Mouse (Mus musculus) heart, adult 8-10 months (tissue): Measurements from ENCODE around the gene Efcab11. TPM values are rescaled to one million over a fixed set of nuclear protein-coding genes. Genes with fewer than 3 reads are reported as not detected.

ENCODE experiments used
- DNase-seq: peaks from one replicate; pipeline ENCODE4 v3.0.0; 2022; ENCODE audit warnings: low spot score
- total RNA-seq, 4 experiments: library from RNA; stranded (reverse); gene quantifications; 2 replicates each; pipeline ENCODE4 v1.2.4; 2022

Gene Efcab11
- total RNA-seq, 4 experiments from 2014 or later: 0.11 to 0.31 TPM; not detected in 2

DNA sequence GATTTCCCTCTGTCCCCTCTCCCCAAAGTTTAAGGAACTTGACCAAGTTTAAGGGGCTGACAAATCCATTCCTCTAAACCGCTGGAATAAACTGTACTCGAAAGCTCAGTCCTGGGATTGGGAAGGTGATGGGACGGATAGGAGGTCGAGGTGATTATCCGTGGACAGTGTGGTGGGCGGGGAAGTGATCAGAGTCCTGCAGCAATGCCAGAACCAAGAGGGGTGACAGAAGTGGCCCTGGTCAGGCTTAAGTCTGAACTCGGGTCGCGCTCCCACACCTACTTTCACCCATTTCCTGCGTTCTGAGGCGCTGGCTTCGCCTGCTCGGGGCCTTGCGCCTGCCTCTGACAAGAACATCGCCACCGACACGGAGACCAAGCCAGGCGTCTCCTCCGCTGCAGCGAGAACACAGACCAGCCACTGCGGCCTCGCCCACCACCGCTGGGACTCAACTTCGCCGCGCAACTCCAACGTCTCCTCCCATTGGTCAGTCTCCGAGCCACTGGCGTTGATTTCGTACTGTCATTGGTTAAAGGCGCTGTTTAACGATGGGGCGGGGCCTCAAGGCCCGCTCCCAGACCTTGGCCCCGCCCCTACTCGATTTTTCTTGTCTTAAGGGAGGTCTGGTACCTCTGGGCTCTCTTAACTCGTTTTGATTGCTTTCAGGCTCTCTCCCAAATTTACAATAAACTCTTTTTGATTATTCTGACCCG, 1.1 kb downstream of the Efcab11 start:
- DNase-seq: peak; percentile 87

DNA sequence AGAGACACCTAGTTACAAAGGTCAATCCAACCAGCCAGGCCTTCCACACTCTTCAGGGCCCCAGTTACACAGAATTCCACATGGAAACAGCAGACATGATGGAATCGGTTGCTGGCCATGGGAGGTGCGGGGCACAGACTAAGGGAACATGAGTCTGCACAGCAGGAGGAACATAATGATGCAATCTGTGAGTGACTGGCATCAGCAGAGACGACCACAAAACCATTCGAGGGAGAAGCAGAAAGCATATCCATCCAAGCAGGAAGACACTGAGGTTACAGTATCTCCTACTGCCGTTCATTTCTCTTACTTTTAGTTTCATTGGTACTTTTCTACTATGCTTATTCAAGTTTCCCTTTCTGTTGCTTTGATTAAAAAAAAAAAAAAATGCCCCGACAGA, 9.6 kb downstream of the Efcab11 start:
- no peak for DNase-seq

DNA sequence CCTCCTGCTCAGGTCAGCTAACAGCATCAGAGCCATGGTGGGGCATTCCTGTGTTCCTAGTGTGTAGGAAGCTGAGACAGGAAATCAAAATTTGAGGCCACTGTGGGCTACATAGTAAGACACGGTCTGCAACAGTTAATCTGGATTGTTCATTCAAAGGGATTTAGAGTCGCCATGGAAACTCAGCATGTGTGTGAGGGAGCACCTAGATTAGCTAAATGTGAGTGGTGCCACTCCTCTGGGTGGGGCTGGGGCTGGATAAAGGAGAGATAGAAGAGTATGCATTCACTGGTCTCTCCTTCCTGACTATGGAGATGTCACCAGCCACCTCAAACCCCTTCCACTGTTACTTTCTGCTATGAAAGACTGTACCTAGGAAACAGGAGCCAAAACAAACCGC, 10.8 kb downstream of the Efcab11 start:
- DNase-seq: no peak

DNA sequence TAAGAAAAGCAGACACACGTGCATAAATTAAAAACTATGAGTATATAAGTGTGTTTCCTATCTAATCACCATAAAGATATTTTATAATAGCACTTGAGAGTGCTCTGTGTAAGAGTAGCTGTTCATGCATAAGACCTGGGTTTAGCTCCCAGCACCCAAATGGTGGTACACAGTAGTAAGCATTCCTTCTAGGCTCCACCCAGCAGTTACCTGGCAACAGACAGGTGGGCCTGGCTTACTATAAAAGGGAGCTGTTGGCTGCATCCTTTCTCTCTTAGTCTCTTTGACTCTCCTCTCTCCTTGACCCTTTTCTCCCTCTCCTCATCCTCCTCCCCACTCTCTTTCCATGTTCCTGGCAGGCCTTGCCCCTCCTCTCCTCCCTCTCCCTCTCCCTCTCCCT, 15.4 kb downstream of the Efcab11 start:
- DNase-seq: no peak

DNA sequence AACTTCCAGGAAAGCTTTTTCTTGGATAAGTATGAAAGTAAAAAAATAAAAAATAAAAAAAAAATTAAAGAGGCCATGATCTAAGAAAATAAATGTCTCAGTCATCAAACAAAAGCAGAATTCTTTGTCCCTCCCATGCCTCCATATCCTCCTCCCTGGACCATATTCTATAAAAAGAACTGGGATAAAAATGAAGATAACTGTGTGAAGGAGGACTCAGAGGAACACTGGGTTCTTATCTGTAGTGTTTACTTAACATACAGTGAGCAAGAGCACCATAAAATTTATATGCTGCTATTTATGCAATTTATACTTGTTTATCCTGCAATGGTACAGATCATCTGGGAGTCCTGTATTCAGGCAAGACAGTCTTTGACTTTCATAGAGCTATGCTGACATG, 19.6 kb downstream of the Efcab11 start:
- no peak for DNase-seq

DNA sequence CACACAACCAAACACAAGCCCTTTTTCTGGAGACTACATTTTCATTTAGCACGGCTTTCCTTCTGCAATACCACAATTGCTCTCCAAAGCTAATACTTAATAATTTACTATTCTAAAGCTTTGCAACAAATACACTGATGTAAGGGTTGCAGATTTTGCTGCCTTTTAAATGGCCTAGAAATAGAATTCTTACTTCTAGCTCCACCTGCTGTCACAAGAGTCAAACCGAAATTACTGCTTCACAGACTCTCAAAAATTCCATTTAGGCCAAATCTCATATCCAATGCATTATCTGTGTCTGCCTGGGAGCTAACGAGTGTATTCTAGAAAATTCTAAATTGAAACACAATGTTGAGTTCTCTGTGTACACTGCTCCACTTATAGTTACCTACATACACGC, 23.3 kb downstream of the Efcab11 start:
- DNase-seq: no peak

DNA sequence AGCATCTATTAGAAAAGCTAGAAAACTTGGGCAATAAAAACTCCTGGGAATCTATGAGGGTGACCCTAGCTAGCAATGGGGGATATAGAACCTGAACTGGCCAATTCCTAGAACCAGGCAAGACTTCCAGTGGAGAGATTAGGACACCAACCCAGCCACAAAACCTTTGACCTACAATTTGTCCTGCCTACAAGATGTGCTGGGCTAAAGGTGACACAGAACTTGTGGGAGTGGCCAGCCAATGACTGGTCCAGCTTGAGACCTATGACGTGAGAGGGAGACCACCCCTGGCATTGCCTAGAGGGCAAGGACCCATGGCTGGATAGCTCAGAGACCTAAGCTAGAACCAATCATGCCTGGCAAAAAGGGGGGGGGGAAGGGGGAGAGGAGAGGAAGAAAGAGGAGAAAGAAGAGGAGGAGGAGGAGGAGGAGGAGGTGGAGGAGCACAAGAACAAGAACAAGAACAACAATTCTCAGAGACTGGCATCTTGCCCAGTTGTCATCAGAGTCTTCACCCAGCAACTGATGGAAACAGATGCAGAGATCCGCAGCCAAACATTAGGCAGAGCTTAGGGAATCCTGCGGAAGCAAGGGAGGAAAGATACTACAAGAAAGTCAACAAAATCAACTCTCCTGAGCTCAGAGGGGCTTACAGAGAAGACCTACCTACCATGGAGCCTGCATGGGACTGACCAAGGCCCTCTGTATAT, 24.7 kb downstream of the Efcab11 start:
- no peak for DNase-seq

DNA sequence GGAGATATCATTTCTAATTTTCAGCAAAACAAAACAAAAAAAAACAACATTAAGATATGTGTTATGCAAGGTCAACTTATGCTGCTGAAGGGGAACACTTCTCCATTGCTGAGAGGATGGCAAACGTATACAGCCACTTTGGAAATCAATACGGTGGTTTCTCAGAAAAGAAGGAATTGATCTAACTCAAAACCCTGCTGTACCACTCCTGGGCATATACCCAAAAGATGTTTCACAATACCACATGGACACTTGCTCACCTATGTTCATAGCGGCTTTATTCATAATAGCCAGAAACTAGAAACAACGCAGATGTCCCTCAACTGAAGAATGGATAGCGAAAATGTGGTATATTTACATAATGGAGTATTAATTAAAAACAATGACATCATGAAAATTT, 25.6 kb downstream of the Efcab11 start:
- DNase-seq: no peak

DNA sequence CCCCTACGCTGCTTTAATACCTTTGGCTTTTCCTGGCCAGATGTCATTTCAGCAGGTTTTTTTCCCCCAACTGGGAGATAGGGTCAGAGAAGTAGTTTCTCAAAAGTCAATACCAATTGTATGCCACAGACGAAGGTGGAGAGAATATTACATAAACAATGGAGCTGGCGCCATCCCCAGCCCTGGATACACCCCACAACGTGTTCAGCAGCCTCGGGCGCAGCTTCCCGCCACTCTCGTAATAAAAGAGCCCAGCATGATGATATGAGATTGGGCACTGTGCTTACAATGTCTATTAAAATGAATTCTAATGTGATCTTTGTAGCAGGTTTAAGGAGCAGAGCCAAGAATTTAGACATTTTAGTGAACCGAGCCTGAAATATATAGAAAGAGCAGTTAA, 28.2 kb downstream of the Efcab11 start:
- no peak for DNase-seq

DNA sequence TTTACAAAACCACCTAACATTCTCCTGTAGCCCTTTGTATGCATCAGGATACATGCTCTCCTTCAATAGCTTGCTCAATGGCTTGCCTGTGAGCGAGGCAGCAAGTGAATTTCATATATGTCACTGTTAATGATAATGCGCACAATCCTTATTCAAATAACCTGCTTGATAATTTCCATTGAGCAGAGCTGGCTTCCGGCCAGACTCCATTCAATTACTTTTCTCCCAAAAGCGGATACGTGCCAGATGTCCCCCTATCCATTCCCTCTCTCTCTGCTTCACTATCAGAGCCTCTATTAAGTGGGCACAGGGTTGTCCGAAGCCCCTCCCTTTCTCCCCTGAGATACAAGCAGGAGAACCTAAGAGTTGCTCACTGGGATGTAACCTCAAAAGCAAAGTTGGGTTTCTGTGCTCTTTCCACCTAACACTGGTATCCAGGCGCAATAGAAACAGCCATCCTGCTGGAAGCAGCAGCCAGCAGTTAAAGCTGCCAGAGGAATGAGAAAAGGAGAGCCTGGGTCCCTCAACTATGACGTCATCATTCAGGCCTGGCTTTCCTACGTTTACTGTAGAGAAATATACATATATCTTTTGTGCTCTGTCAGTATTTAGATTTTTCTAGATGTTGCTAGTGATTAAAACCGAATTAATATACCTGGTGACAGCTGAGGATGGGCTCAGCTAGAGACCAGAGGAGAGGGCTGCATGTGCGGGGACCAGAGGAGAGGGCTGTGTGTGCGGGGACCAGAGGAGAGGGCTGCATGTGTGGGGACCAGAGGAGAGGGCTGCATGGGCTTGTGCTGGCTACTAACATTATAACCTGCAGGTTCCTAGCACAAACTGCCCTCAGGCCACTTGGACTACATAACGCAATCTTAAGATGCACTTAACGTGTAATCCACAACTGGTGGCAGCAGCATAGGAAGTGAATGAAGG, 30.6 kb downstream of the Efcab11 start:
- no peak for DNase-seq

DNA sequence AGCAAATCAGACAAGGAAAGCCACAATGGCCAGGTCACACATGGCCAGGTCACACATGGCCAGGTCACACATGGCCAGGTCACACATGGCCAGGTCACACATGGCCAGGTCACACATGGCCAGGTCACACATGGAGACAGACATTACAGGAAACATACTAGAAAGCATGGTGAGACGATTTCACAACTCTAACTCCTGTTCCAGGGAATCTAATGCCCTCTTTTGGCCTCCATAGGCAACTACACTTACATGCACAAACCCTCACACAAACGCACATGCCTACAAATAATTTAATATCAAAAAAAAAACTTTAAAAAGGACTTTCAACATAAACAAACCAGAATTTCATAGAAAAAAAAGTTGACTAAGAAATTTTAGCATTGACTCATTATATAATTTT, 34.2 kb downstream of the Efcab11 start:
- DNase-seq: no peak

DNA sequence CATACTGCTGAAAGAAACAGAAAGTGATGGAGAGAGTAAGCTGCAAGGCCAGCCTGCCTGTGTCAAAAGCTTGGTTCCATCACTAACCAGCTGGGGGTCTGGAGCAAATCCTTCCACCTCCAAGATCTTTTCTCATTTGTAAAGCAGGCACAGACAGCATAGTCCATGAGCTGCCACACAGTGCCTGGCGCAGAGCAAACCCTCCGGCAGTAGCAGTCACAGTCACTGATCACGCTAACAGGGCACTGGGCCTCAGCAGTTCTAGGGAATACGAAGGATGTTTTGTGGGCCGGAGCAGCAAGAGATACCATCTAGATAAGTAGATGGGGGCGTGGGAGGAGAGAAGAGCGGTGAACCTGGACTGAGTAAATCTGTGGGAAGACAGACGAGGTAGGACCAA, 39.3 kb downstream of the Efcab11 start:
- DNase-seq: no peak

DNA sequence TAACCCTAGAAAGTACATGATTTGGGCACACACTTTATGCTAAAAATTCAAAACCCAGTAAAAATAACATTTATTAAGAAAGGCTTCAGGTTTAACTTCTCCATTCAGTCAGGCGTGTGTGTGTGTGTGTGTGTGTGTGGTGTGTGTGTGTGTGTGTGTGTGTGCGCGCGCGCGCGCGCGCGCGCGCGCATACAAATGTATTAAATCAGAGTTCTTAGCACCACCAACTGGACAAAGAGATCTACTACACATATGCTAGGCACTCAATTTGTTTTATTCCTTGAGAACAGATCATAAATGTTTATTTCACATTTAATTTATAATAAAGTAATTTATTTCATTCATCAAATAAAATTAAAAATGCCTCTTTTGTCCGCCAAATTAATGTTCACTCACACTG, 45.5 kb downstream of the Efcab11 start:
- no peak for DNase-seq

DNA sequence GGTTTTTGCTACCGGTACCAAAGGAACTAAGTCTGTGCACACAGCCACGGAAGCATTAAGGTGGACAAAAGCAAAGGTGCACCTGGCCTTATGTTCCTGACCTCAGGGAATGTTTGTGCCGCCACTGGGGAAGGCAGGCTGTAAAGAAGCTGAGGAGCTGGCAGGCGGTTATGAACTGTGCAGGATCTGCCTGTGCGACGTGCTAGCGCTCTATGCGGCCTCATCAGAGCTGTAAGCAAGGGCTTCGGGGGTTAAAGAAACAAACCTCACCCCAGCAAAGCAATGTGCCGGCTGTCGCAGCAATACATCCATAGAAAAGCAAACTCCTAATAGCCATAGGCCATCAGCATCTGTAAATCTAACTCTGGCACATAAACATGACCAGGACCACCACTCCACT, 46.1 kb downstream of the Efcab11 start:
- no peak for DNase-seq

DNA sequence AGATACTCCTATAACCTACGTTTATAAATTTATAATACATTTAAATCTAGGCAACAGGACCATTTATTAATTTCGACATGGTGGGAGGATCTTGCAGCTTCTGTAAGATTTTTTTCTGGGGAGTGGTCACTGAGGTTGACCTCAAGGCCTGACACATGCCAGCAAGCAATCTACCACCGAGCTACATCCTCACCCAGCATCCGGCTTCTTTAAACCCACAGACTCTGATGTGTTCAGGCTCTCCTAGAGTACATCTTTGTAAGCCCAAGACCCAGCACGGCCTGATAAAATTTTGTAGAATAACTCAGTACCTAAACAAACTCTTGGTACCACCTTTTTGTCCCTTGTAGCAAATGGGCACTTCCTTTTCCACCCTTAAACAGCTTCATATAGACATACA, 46.7 kb downstream of the Efcab11 start:
- no peak for DNase-seq

DNA sequence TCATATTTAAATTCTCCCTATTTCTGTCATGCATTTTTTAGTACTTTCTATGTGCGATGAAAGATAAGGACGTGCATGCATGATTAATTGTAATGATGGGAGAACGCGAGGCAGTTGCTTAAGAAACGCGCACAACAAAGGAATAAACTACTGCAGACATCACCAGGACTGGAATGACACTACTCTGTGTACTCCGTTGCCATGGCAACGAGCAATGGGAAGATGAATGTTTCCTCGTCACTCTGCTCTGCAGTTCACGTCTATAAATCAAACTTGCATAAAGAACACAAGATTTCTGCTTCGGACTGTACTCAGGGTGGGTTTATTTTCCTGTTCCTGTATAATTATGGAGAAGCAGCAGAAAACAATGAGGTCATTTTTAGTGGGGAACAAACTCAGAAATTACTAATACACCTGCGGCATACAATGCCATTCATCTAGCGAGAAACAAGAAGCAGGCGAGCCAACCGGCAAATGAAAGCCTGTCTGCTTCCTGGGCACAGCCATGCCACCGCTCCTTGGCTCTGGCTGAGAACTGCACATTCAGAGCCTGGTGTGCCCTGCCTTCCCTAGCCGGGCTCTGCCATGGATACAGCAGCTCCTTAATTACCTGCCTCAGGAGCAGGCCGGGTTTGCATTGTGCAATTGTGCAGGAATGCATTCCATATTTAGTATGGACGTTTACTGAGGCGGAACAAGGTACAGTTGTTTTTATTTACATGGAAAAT, 47.7 kb downstream of the Efcab11 start:
- DNase-seq: peak; percentile 14

DNA sequence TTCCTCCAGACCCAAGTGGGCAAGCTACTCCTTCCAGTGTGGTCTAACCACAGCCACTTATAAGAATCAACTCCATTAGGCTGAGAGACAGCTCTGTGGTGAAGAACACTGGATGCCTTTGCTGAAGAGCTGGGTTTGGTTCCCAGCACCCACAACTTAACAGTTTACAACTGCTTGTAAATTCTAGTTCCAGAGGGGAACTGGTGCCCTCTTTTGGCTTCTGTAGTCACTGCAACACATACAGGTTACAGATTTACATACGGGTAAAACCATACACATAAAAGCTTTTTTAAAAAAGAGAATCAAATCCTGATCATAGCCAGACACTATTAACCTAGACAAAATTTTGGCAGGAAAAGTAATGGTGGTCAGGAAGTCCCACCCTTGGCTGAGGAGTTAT, 50.8 kb downstream of the Efcab11 start:
- no peak for DNase-seq

DNA sequence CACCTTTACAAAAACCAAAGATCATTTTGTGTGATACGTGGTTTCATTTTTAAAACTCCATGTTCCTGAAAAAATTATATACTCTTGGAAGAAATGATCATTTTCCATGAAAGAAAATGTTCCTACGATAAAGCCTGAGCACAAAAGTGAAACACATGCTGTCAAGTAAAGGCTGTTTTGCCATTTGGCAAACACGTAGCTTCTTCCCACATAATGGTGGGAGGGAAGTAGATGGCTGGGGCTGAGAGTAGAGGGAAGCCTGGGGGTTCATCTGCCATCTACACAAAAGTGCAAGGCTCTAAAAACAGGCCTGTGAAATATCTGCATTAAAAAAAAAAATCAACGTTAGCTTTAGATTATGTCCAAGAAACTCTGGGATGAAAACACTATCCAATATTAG, 61.6 kb downstream of the Efcab11 start:
- DNase-seq: no peak

DNA sequence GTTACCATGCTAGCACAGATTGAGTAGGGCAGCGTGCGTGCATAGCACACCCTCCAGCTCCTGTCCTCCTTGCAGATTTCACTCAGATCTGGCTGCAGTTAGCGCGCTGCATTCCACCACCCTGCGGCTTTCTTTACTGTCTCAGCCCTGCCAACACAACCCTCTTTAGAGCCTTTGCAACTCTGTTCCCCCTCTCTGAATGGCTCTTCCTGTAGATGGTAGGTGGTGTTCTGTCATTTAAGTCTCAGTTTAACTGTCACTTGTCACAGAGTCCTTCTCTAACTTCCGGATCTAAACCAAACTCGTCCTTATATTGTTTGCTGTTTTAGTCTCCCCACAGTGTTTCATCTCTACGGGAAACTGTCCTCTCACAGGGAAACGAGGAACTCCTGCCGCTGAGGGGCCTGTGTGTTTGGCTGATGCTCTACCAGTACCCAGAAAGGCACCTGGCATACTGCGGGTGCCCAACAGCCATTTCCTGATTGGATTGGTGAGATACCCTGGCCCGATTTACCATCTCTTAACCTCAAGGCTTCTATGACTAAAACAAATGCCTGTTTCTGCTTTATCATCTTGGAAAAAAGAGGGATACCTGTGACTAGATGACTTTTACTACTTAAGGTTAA, 62.8 kb downstream of the Efcab11 start:
- no peak for DNase-seq

DNA sequence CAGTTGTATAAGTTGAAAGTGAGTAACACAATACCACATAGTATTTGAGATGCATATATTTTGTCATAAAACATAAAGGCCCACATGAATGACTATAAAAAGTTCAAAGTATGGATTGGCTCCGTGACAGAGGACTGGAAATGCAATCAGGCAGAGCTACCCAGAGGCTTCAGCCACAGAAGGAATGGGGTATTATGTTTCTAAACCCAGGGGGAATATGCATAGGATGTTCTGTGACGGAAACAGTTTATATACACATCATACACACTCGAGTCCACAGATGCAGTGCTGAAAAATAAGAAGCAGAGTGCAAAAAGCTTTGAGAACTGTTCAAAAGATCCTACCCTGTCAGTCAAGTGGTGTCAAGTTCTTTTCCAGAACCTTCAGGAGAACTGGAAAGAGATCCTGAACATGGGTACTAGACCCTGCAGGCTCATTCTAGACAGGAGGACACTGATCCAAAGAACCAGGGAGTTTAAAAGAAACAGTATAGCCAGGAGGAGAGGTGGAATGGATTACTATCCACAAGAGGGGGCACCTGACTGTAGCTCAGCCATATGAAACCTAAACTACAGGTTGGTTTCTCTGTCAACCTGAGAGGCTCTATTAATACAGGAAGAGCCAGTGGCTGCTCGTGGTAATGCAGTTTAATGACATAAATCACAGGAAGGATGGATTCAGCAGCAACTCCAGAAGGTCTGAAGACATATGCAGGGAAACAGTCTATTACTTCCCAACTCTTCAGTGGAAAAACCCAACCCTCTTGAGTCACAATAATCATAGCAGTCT, 64.9 kb downstream of the Efcab11 start:
- DNase-seq: no peak
